Mouse (Mus musculus) liver, adult 2 months (tissue): ENCODE measurements around the gene Nfkb1.

Experiments used
- CTCF ChIP-seq: fragments of 200-500 bp; IDR thresholded peaks from 2 replicates; pipeline ENCODE4 v1.5.1; 2011; ENCODE audit warnings: low read depth, low read length, control low read depth
- POLR2A ChIP-seq: fragments of 200-500 bp; IDR thresholded peaks from 2 replicates; pipeline ENCODE4 v1.6.1; 2011; ENCODE audit warnings: low read length, control low read depth; ENCODE audit not compliant: insufficient read depth; ENCODE audit errors: extremely low read depth

DNA sequence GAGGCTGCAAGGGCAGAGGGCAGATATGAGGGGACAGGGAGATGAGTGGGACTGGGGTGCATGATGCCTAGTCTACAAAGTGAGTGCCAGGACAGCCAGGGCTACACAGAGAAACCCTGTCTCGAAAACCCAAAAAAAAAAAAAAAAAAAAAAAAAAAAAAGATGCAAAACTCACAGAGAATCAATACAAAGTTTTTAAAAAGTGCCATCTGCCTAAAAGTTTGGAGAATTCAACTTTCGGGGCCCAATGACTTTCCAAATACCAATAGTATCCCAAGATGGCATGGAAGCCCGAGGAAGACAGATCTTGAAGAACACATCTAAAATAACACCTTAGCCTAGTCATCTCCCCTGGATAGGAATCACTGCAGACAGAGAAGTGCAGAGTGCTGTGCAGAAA is 93.0 kb downstream of the Nfkb1 start:
- TF ChIP-seq POLR2A, result no peak
- no peak for TF ChIP-seq CTCF
